Mouse (Mus musculus): ENCODE data around the gene Sertad2.
A peak's percentile ranks its signal among the peaks of the same experiment; 100 is the strongest.

Sertad2 gene

DNA sequence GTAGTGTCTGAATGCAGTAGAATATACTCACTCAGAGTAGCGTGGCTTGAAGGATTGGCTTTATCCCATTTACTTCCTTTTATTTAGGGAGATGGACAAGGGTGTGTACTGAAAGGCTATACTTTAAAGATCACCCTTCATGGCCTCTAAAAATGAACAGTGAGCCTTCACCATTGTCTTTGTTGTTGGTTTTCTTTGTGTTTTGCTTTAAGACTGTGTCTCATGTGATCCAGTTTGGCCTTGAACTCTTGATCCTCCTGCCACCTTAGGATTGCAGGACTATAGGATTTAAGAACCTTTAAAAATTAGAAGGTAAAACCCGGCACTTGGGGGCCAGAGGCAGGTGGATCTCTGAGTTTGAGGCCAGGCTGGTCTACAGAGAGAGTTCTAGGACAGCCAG, 6.4 kb downstream of the Sertad2 start:
- DNase-seq (ENCODE audit: low spot score), result no peak

DNA sequence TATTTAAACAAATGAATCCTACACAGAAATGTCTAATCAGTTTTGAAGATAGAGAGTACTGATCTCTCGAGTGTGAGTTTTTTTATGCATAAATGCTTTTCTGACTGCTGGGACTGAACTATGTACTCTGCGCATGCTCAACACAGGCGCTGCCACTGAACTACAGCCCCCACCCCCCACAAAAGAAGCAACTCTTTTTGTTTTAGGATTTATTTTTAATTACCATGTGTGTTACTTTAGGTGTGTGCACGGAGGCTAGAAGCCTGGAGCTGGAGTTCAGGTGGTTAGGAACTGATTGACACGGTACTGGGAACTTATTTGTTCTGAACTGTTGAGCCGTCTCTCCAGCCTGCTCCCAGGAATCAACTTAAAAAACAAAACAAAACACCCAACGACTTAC, 7.1 kb downstream of the Sertad2 start:
- DNase-seq (ENCODE audit: low spot score), result no peak

DNA sequence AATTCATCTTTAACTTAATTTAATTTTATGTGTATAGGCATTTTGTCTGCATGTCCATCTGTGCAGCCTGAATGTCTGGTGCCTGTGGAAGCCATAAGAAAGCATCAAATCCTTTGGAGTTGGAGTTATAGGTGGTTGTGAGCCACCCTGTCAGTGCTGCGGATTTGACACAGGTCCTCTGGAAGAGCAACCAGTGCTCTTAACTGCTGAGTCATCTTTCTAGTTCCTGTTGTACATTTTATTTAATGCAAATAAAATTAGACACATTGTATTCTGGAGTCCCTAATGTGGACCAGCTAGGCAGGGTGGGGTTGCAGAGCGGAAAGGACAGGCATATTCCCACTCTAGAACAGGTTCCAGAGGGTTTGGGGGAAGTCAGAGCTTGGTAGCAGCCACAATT, 9.0 kb downstream of the Sertad2 start:
- DNase-seq (ENCODE audit: low spot score), result no peak

DNA sequence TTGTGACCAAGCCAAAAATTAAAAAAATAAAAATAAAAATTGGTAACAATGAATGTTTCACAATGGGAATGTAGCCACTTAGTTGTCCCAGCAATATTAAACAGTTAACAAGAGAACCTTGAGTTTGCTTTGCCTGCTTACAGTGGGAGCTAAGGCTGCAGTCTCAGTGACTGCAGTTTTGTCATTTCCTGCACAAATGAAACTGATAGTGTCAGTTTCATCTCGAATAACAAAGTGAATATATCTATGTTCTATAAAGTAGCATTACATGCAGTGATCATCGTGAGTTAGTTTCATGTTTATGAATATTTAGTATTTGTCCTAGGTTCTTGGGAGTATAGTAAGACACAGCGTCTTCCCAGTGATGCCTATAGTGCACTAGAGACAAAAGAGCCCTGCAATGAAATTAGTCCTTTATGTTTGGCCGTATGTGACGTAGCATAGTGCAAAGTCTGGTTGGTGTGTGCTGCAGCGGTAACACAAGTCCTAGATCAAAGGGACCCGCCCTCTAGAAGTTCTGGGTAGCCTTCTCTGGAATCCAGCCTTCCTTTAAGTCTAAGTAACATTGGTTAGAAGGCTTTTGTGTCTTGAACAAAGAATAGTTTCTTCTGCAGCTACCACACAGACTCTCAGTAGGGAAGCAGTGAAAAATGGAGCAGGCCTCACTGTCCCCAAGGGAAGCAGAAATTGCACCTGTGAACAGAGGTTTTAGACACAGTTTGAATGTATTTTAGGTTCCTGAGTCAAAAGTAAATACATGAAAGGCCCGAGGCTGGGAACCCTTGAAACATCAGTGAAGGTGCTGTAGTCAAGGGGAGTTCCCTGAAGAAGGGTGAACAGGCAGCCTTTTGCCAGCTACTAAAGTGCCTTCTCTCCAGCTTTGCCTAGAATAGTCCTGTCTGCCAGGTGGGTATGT, 10.0 kb downstream of the Sertad2 start:
- no peak for DNase-seq (ENCODE audit: low spot score)

DNA sequence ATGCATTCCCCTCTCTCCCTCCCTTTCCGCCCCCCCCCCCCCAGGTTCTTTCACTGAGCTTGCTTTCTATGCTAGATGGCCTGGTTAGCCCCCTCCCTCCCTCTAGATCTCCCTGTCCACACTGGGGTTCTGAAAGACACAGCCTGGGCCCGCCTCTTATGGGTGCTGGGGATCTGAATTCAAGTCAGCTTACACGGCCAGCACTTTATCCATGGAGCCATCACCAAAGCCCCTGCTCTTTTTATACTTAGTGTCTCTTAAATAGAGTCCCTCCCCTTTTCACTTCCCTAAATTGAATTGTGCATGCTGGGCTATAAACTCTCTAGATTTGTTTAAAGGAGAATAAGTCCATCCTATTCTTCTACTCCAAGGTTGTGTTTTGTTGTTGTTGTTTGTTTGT, 12.6 kb downstream of the Sertad2 start:
- DNase-seq (ENCODE audit: low spot score), result no peak

DNA sequence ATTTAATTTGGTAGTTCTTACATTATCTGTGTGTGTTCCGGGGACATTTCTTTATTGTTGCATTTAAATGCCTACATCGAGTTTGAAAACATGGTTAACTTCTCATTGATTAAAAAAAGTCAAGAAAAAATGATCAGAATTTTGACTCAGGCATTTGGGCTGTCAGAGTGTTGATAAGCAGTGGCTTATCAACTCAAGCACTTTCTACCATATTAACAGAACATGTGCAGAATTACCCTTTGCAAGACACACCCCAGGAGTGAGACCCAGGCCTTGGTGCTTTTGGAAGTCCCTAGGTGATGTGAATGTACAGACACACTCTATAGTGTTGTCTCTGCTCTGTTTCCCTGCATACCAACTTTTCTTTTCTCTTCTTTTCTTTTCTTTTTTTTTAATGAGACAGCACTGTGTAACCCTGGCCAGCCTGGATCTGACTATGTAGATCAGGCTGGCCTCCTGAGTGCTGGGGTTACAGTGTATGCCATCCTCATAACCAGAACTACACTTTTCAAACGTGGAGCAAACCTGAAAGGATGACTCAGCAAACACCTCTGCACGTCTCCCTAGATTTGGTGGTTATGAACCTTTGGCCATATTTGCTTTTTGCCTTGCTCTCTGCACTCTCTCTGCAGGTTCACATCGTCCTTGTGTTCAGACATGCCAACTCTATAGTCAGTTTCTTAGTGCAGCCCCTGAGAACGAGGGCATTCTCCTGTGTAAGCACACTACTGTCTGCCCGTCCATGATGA, 13.3 kb downstream of the Sertad2 start:
- DNase-seq (ENCODE audit: low spot score), result peak; percentile 37

DNA sequence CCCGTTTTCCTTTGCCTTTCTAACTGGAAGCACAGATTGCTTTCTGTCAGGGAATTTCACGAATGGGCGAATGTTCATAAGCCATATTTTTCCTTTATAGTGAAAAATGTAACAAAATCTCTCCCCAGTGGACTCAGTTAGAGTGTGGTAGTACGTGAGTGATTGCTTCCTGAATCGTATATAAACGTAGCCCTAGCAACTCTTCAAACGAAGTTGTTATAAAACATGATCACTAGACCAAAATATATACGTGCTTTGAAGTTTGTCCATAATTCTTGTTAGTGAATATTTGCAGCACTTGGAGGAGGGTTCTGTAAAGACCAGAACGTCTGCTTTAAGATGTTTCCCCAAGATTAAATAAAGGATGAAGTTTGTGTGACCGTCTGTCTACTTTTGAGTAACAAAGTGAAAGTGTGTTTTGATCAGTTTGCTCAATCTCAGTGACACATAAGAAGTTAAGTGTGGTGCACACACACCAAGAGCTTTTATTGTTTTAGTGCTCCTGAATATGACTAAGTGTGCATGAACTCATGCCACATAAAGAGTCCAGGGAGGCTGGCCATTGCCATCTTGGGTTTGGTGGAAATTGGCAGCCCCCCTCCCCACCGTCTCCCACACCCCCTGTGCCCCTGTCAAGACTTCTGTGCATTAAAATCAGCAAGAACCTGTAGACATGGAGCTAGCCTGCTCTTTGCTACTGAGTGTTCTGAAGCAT, 16.3 kb downstream of the Sertad2 start:
- no peak for DNase-seq (ENCODE audit: low spot score)

DNA sequence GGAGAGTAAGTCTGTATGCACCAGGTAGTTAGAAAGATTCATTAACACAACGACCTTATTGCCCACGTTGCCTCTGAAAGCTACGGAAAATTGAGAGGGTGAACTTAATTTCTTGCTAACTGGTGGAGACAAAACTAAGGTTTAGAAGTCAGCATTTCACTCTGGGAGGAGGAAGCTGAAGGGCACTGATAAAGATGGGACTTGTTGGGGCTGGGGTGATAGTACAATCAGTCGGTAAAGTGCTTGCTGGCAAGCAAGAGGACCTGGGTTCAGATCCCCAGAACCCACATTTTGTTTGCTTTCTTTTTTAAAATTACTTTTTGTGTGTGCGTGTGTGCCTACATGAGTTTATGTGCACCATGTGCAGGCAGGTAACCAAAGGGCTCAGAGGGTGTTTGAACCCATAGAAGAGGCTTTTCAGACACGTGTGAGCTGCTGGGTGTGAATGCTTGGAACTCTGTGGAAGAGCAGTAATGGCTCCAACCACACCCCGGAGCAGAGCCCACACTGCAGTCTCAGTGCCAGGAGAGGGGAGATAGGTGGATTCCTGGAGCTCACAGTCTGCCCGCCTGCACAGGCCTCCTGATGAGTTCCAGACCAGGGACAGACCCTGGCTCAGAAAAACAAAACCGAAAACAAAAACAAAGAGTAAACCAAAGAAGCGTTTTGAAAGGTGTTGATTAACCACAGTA, 17.0 kb downstream of the Sertad2 start:
- DNase-seq (ENCODE audit: low spot score), result peak; percentile 38

DNA sequence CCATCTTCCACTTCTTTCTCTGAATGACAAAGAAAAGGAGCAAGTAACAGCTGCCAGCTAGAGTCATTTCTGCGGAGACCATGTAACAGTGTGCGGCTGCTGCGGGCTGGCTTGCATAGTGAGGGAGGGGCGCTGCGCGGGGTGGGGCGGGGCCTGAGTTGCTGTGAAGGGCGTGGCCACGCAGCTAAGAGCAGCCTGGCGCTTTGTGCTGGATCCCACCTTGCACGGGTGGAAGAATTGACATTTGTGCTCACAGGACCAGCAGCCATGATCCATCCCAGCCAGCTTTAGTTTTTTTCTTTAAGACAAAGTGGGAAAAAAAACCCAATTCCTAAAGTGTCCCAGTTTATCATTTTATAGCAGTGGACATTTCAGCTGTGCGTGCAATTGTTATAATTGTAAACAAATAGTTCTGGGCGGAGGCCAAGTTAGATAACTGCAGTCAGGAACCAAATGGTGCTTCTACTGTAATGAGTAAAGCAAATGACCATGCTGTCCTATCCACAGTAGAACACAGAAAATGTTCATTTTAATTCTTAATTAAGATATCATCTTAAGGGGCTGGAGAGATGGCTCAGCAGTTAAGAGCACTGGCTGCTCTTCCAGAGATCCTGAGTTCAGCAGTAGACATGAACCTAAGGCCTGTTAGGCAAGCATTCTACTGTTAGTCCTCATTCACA, 18.4 kb downstream of the Sertad2 start:
- peak; percentile 47 for DNase-seq (ENCODE audit: low spot score)

DNA sequence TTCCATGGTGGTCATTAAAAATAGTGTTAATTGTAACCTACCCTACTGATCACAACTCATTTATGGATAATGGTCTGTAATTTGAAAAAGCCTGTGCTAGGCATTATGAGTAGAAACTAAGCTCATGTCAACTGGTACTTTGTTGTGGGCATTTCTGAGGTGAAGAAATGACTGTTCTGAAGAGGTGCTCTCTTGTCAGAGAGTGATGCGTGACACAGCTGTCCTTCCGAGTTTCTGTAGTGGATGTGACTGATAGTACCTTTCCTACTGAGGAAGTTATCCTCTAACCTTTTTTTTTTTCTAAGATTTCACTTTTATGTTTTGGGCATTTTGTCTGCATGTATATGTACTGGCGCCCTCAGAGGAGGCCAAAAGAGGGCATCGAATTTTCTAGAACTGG, 22.0 kb downstream of the Sertad2 start:
- DNase-seq (ENCODE audit: low spot score), result no peak

DNA sequence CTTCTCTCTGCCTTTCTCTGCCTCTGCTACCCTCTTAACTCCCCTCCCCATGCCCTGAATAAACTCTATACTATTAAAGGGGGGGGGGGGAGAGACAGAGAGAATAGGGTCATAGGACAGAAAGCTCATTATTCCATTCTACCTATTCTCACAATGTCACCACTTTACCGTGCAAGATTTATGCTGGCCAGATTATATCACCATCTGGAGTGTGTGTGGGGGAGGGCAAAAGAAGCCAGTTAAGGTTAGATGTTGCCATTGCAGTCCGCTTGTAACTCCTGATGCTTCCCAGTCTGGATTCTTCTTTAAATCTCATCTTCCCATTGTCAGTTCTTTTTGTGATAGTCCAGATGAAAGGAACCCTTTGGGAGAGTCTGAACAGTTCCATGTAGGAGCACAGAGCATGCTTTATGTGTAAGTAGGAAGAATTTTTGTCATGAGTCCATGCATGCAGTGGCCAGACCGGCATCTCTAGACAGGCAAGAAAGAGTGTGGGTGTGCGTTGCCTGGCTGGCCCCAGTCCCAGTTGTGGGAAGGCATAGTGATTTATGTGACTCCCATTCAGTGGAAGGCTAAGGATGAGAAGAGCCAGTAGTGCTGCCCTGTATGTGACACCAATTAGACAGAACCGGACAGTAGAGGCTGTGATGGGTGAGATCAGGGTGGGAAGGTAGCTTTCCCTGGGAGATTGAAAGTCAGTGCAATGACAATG, 28.8 kb downstream of the Sertad2 start:
- DNase-seq (ENCODE audit: low spot score), result no peak

DNA sequence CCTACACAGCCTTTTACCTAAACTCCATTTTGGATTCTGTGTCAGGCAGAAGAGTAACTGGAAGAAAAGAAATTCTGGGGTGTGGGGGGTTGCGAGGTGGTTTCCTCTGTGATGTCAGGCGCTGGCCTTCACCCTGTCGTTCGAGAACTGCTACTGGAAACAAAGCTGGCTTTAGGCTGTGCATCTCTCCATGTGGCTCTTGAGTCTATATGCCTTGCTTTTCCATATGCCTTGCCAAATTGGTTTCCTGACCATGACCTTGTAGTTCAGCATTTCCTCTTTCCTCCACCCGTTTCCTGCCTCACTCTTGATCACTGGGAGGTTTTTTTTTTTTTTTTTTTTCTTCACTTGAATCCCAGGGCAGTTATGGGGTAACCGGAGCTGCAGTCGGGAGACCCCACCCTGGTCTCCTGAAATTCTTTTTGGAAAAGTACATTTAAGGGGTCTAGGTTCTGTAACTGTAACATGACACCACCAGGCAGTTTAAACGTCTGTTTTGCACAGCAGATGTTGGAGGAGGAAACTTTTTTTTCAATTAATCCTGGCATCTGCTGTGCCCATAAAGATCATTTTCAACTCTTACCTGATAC, 33.1 kb downstream of the Sertad2 start:
- no peak for DNase-seq (ENCODE audit: low spot score)

DNA sequence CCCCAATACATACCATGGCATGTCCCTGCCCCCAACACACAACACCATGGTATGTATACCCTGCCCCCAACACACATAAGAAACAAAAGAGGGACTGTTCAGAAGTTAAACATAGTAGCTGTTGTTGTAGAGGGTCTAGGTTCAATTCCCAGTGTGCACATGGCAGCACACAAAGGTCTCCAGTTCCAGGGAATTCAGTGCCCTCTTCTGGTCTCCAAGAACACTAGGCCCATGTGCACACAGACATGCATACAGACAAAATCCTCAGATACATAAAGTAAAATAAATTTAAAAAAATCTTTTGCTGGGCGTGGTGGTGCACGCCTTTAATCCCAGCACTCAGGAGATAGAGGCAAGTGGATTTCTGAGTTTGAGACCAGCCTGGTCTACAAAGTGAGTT, 39.7 kb downstream of the Sertad2 start:
- DNase-seq (ENCODE audit: low spot score), result no peak

DNA sequence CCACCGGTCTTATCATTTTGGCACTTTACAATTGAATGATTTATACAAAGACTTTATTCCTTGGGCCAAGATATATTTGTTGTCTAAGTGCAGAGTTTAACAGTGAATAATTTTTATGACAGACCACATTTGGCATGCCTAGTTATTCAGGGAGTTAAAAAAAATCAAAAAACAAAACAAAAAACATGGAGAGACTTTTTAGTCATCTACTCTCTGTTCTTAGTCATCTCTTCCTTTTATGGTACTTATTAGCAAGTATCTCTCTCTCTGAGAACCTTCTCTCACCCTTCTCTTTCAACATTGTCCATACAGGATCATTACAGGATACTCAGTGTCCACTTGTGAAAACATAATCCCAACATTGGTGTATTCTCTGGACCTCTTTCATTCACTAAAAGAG, 42.2 kb downstream of the Sertad2 start:
- no peak for DNase-seq (ENCODE audit: low spot score)

DNA sequence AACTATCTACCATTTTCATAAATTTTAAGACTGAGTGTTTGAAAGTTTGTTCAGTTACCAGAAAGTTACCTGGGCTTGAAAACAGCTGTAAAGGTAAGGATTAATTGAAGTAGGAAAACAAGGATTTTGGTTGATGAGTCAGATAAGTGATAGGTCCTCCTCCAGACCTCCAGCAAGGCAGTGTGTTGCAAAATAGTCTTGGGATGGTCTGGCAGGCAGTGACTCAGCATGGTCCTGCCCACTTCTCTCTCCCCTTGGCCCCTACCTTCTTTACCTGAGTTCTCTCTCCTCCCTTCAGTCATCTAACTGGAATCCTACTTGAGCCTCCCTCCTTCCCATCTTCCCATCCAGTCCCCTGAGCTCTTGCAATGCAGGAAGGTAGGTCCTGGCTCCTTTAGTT, 43.1 kb downstream of the Sertad2 start:
- no peak for DNase-seq (ENCODE audit: low spot score)

DNA sequence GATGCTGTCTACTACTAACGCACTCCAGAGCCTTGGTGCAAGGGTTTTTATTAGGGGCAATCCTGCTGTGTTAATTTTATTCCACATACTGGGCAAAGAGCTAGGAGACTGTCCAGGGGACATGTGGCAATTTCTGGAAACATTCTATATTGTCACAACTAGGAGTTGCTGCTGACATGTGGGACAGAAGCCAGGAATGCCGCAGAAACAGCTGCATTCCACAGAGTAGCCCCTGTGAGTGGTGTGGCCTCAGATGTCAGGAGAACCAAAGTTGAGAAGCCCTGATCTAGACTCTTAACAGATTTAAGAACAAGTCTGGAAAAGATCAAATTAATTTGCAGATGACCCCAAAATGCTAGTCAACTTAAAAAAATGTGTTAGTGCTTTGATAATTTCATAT, 46.3 kb downstream of the Sertad2 start:
- DNase-seq (ENCODE audit: low spot score), result no peak

DNA sequence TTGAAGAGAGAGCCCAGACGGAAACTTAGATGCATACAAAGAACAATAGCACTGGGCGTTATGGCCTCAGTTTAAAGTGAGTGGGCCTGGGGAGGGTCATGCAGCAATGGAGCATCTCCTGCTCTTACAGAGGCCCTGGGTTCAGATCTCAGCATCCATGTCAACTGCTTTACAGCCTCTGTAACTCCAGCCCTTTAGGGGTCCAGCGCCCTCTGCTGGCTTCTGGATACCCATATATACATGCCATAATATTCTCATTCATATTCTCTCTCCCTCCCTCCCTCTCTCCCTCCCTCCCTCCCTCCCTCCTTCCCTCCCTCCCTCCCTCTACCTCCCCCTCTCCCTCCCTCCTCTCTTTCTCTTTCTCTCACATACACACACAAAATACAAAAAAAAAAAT, 49.0 kb downstream of the Sertad2 start:
- DNase-seq (ENCODE audit: low spot score), result peak; percentile 29

DNA sequence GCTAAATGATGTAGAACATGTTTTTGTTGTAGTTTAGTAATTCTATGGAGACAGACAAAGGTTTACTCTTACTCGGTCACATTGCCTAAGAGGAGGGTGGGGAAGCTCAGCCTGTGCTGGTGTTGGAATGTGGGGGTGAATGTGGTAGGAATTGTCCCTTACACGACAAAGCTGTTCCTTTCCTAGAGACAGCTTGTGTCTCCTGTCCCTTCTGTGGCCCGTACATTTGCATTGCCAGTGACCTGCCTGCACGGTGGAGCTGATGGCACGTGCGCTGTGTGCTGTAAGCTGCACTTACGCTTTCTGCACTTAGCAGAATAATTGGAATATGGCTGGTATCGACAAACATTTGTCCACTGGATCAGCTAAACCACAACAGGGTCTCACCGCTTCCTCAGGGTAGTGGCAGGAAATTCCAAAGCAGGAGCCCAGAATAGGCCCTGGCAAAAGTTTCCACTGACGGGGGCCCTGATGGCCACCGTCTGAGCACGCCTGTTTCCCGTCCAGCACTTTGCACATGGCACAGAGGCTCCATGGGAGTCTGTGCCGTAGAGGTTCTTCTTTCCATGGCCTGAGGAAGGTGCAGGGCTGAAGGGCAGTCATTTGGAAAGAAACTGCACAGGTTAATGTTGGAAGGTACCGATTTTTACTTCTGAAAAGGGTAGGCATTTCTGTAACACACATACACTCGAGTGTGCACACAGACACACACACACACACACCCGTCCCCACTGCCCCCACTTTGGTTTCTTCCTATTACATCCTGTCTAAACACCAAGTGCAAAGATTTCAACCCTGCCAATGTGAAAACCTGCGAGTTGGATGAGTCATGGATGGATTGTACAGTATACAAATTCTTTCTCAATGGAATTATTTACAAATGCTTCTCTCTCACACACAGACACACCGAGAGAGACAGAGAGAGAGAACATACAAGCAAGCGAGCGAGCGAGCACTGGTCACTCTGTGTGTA, 51.5 kb downstream of the Sertad2 start:
- DNase-seq (ENCODE audit: low spot score), result no peak

DNA sequence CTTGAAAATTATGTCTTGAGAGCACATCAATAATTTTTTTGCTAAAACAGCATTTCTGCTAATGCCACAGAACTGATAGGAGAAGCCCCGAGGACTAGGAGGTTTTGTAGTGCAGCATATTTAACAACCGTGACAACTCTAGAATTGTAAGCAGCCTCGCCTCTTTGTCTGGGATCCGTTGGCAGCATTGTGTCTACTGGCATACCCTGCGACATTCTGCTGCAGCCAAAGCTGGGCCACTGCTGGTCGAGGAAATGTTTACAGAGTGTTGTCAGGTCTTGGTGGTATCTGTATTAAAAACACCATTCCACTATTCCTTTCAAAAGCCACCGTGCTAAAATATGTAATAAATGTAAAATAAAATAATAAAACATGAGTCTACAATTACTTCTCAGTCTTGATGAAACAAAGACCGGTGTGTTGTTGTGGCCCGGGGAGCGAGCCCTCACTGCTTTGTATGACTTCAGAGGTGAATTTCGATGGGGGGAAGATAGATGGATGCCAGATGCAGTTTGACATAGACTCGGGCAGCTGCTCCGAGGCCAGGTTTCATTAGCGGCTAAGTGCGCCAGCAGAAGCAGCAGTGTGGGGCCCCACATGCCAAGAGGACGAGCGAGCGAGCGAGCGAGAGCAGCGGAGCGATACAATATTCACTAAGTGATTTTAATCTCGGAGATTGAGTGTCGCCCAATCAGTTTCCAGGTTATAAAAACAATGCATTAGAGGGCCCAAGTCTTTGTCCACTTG, 60.2 kb downstream of the Sertad2 start:
- no peak for DNase-seq (ENCODE audit: low spot score)
